Mouse (Mus musculus) liver, embryonic 14.5 days (tissue): ENCODE results near the gene Alg12. TPM values are rescaled to one million over a fixed set of nuclear protein-coding genes. Genes with fewer than 3 reads are reported as not detected.
A peak's percentile ranks its signal among the peaks of the same experiment; 100 is the strongest.

Source experiments
- ATAC-seq: fragments of 200-750 bp; cut with Nextera tagmentation; 2 replicates; pipeline ENCODE4 v1.8.0; 2017; ENCODE audit warnings: moderate number of reproducible peaks, mild to moderate bottlenecking, moderate library complexity; ENCODE audit not compliant: insufficient read depth
- DNase-seq, 3 experiments: peaks; one replicate each; pipeline ENCODE4 v3.0.0-alpha.2; 2012 to 2013; ENCODE audit warnings: low read depth in 3 of 3, low spot score in 3 of 3
- H3K27ac ChIP-seq: fragments of 300-500 bp; sonication (generic); 2 replicates; pipeline ENCODE4 v1.5.1; 2014; ENCODE audit warnings: moderate library complexity, mild to moderate bottlenecking, control low read depth, inconsistent platforms
- H3K27me3 ChIP-seq: fragments of 300-500 bp; sonication (generic); 2 replicates; pipeline ENCODE4 v1.6.1; 2014; ENCODE audit warnings: mild to moderate bottlenecking, low read length, moderate library complexity; ENCODE audit not compliant: control insufficient read depth, insufficient read depth
- H3K36me3 ChIP-seq: fragments of 300-500 bp; sonication (generic); replicated peaks from 2 replicates; pipeline ENCODE4 v1.6.1; 2014; ENCODE audit warnings: low read depth; ENCODE audit not compliant: control insufficient read depth, insufficient read depth
- H3K4me1 ChIP-seq, 2 experiments: fragments of 200-500 bp in 1 of 2; fragments of 300-500 bp in 1 of 2; sonication (generic) in 1 of 2; replicated peaks; 2 replicates each; pipeline ENCODE4 v1.6.1; 2012 to 2014; ENCODE audit warnings: antibody characterized with exemption in 1 of 2, inconsistent platforms in 1 of 2, low read length in 1 of 2; ENCODE audit not compliant: control insufficient read depth in 2 of 2, insufficient read depth in 2 of 2
- H3K4me2 ChIP-seq: fragments of 300-500 bp; sonication (generic); 2 replicates; pipeline ENCODE4 v1.6.1; 2014; ENCODE audit warnings: low read depth, mild to moderate bottlenecking, control low read depth, moderate library complexity
- H3K4me3 ChIP-seq, 2 experiments: fragments of 200-500 bp in 1 of 2; fragments of 300-500 bp in 1 of 2; sonication (generic) in 1 of 2; 2 replicates each; pipeline ENCODE4 v1.5.1; 2012 to 2014; ENCODE audit warnings: low read depth in 2 of 2, low read length in 2 of 2, mild to moderate bottlenecking in 2 of 2, control low read depth in 1 of 2, inconsistent platforms in 1 of 2, moderate library complexity in 1 of 2; ENCODE audit not compliant: insufficient read depth in 1 of 2
- H3K9ac ChIP-seq: fragments of 300-500 bp; sonication (generic); replicated peaks from 2 replicates; pipeline ENCODE4 v1.6.1; 2014; ENCODE audit warnings: mild to moderate bottlenecking, control low read depth, moderate library complexity
- H3K9me3 ChIP-seq: fragments of 300-500 bp; sonication (generic); 2 replicates; pipeline ENCODE4 v1.6.1; 2016; ENCODE audit warnings: low read length, mixed read lengths; ENCODE audit not compliant: control insufficient read depth
- CTCF ChIP-seq: IDR thresholded peaks from 2 replicates; pipeline ENCODE4 v1.5.1; 2016; ENCODE audit warnings: antibody characterized with exemption, low read depth, control low read depth
- EP300 ChIP-seq: IDR thresholded peaks from 2 replicates; pipeline ENCODE4 v1.6.1; 2016; ENCODE audit warnings: antibody characterized with exemption, low read depth
- WGBS: fragments of 180-500 bp; shearing (Covaris S2); extraction: QIAGEN DNeasy Blood & Tissue Kit; methylation state at CpG from one replicate; pipeline ENCODE4 v1.1.7; 2014; ENCODE audit not compliant: insufficient replicate concordance; 5-methylcytosine and 5-hydroxymethylcytosine counted together
- polyA plus RNA-seq, 2 experiments: library from polyadenylated mRNA; depleted of rRNA in 1 of 2; stranded (reverse) in 1 of 2; unstranded in 1 of 2; fragments of >200 nt; fragmentation: Nextera tagmentation in 1 of 2; extraction: Ambion mirVana in 1 of 2; gene quantifications; 2 replicates each; pipeline versions ENCODE4 v1.2.1 to v1.2.3; 2012 to 2014

The Alg12 gene
- polyA plus RNA-seq, 2 experiments, result 4.9 to 5.9 TPM

DNA sequence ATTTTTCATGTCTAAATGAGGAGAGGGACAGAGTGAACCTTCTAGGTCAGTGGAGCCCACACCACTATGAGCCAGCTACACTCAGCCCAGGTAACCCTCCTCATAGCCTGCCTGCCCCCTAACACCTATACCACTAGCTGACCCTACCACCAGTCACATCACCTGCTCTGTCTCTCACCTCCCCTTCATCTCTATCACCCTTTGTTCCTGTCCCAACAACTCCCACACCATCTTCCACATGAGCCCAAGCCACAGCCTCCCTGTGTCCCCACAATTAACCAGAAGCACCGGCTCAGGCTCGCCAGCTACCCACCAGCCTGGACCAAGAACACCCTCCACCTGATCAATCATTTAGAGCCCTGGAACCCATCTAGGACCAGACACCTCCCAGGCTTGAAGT is 8.7 kb downstream of the Alg12 start:
- no peak overlapping the region for H3K27ac ChIP-seq
- no peaks in the 10 kb centered on the region for H3K4me1 ChIP-seq
- ATAC-seq (no peak), DNase-seq (no peak)
- H3K9ac ChIP-seq, result no peak overlapping the region
- no peak overlapping the region for H3K4me3 ChIP-seq
- WGBS, result 75% methylated on average over 2 of the region's 2 CpGs
- no peak overlapping the region for H3K4me2 ChIP-seq
- no peaks in the 10 kb centered on the region for H3K27me3 ChIP-seq
- no peak for TF ChIP-seq EP300
- no peak for TF ChIP-seq CTCF
- H3K36me3 ChIP-seq, result peaks cover 6% of the 10 kb centered on the region
- no peaks in the 10 kb centered on the region for H3K9me3 ChIP-seq

DNA sequence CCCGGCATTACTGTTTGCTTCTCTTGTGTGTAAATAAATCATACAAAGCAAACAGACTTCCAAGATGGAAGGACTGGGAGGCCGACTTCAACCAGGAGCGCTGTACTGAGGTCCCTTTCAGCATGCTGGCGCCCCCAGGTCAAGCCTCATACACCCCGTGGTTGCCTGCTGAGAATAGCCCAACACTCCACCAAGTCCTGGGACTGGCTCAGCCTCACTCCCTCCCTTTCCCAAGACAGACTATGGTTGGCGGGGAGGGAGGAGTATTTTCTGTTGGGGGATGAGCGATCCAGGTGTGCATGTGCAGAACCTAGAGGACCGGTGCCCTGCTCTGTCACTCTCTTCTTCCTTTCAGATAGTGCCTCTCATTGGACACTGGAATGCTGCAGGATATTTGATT is 11.0 kb downstream of the Alg12 start:
- no peak for ATAC-seq
- Histone ChIP-seq H3K9ac (no peak overlapping the region), H3K36me3 (peaks cover 6% of the 10 kb centered on the region), H3K4me1 (no peaks in the 10 kb centered on the region), H3K27me3 (no peaks in the 10 kb centered on the region), H3K4me3 (no peak overlapping the region), H3K9me3 (no peaks in the 10 kb centered on the region), H3K4me2 (no peak overlapping the region), H3K27ac (no peak overlapping the region)
- no peak for DNase-seq
- no peak for TF ChIP-seq CTCF
- no peak for TF ChIP-seq EP300
- WGBS, result 78% methylated on average over 8 of the region's 8 CpGs

DNA sequence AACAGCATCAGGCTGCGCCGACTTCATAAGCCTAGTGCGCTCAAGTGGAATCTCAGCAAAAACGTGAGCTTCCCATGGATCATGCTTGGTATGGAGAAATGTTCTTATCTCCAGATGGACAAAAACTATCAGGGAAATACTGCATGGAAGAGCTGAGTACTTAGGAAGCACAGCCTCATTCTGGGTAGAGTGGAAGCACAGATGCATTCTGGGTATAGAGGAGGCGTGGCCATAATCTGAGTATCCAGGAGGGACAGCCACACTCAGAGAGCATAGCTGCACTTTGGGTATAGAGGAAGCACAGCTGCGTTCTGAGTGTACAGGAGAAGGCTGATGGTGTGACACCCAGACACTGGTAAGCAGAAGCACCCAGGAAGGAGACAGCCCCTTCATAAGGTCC is 16.8 kb downstream of the Alg12 start:
- peaks cover 0 to 4% of the 10 kb centered on the region in 2 experiments; a peak in 2 of 4 replicates for H3K4me1 ChIP-seq
- peaks cover 6% of the 10 kb centered on the region for H3K36me3 ChIP-seq
- 75% methylated on average over 6 of the region's 6 CpGs for WGBS
- ATAC-seq (no peak), DNase-seq (no peak)
- H3K9me3 ChIP-seq, result no peaks in the 10 kb centered on the region
- H3K4me2 ChIP-seq, result no peak overlapping the region
- TF ChIP-seq EP300, result no peak
- TF ChIP-seq CTCF, result no peak
- H3K27ac ChIP-seq, result no peak overlapping the region
- H3K9ac ChIP-seq, result no peak overlapping the region
- H3K4me3 ChIP-seq, result no peak overlapping the region
- no peaks in the 10 kb centered on the region for H3K27me3 ChIP-seq

DNA sequence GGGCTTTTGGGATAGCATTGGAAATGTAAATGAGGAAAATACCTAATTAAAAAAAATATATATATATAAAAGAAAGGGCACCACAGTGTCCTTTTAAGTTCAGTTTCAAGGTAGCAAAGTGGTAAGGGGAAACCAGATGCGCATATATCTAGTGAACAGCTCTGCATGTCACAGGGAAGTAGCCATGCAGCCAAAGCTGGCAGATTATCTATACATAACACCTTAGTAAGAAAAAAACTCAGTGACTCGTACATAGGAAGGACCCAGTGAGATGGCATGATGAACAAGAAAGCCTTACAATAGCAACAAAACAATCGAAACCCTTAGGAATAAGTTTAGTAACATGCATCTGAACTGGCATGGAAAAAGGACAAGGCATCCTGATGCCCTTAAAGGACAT is 17.2 kb downstream of the Alg12 start:
- Histone ChIP-seq H3K9me3 (no peaks in the 10 kb centered on the region), H3K4me1 (peaks cover 0 to 4% of the 10 kb centered on the region in 2 experiments; a peak in 2 of 4 replicates), H3K27ac (no peak overlapping the region), H3K4me3 (no peak overlapping the region), H3K27me3 (no peaks in the 10 kb centered on the region), H3K4me2 (no peak overlapping the region), H3K36me3 (peaks cover 6% of the 10 kb centered on the region), H3K9ac (no peak overlapping the region)
- WGBS, result 58% methylated on average over 3 of the region's 3 CpGs
- DNase-seq, result no peak
- ATAC-seq, result no peak
- no peak for TF ChIP-seq CTCF
- no peak for TF ChIP-seq EP300

DNA sequence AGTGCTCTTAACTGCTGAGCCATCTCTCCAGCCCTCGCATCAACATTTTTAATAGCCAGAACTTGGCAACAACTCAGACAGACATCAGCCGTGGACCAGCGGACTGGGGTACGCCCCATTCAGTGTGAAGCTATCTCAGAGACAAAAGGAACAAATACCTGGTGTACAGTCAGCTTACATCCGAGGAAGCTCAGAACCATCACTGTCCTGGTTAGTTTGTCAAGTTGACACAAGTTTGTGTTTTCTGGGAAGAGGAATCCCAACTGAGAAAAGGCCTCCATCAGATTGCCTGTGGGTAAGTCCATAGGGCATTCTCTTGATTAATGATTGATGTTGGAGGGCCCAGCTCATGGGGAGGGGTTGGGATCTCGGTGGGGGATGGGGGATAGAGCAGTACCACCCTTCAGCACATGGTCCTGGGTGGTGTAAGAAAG is 18.2 kb downstream of the Alg12 start:
- WGBS, result 62% methylated on average over 6 of the region's 6 CpGs
- Histone ChIP-seq H3K4me3 (no peak overlapping the region), H3K9me3 (no peaks in the 10 kb centered on the region), H3K36me3 (peaks cover 5% of the 10 kb centered on the region), H3K27ac (no peak overlapping the region), H3K27me3 (no peaks in the 10 kb centered on the region), H3K4me2 (no peak overlapping the region), H3K9ac (no peak overlapping the region), H3K4me1 (peaks cover 0 to 4% of the 10 kb centered on the region in 2 experiments; a peak in 2 of 4 replicates)
- DNase-seq, result no peak
- TF ChIP-seq CTCF (no peak), EP300 (no peak)
- peak; percentile 71 for ATAC-seq
